Mouse (Mus musculus) stomach, embryonic 15.5 days (tissue): ENCODE results near the gene Lhfpl3. TPM values are rescaled to one million over a fixed set of nuclear protein-coding genes. Genes with fewer than 3 reads are reported as not detected.

Experiments used
- ATAC-seq: fragments of 200-750 bp; cut with Nextera tagmentation; 2 replicates; pipeline ENCODE4 v1.8.0; 2017; ENCODE audit warnings: low read depth, moderate number of reproducible peaks, moderate TSS enrichment; ENCODE audit not compliant: insufficient read depth, low FRiP score
- H3K27ac ChIP-seq: fragments of 300-500 bp; sonication (generic); 2 replicates; pipeline ENCODE4 v1.5.1; 2015; ENCODE audit warnings: mild to moderate bottlenecking, inconsistent platforms
- H3K27me3 ChIP-seq: fragments of 300-500 bp; sonication (generic); replicated peaks from 2 replicates; pipeline ENCODE4 v1.6.1; 2015; ENCODE audit warnings: inconsistent platforms
- H3K36me3 ChIP-seq: fragments of 300-500 bp; sonication (generic); 2 replicates; pipeline ENCODE4 v1.6.1; 2015; ENCODE audit warnings: inconsistent platforms
- H3K4me1 ChIP-seq: fragments of 300-500 bp; sonication (generic); 2 replicates; pipeline ENCODE4 v1.6.1; 2015; ENCODE audit warnings: inconsistent platforms
- H3K4me2 ChIP-seq: fragments of 300-500 bp; sonication (generic); 2 replicates; pipeline ENCODE4 v1.6.1; 2015; ENCODE audit warnings: mild to moderate bottlenecking, inconsistent platforms
- H3K4me3 ChIP-seq: fragments of 300-500 bp; sonication (generic); replicated peaks from 2 replicates; pipeline ENCODE4 v1.5.1; 2015; ENCODE audit warnings: inconsistent platforms
- H3K9ac ChIP-seq: fragments of 300-500 bp; sonication (generic); 2 replicates; pipeline ENCODE4 v1.6.1; 2015; ENCODE audit warnings: inconsistent platforms
- H3K9me3 ChIP-seq: fragments of 300-500 bp; sonication (generic); 2 replicates; pipeline ENCODE4 v1.6.1; 2016; ENCODE audit warnings: inconsistent platforms
- WGBS: fragments of 180-500 bp; shearing (Covaris S2); methylation state at CpG from one replicate; pipeline ENCODE4 v1.1.7; 2015; 5-methylcytosine and 5-hydroxymethylcytosine counted together
- microRNA-seq: library from miRNA; unstranded; fragments of <30 nt; microRNA quantifications from one replicate; pipeline ENCODE4, GENCODE M21; 2016
- polyA plus RNA-seq: library from polyadenylated mRNA; unstranded; fragments of >200 nt; fragmentation: Nextera tagmentation; extraction: Ambion mirVana; gene quantifications from 2 replicates; pipeline ENCODE4 v1.2.1, GENCODE M21; 2015

Gene Lhfpl3
- polyA plus RNA-seq, 1 experiment from 2014 or later, result 0.28 TPM

GRCm38 (mm10) chr5:23251462-23252224 is 505.8 kb downstream of the Lhfpl3 start:
- WGBS, result 18% methylated on average over 12 of the region's 12 CpGs
- Histone ChIP-seq H3K36me3 (no peaks in the 10 kb centered on the region), H3K4me3 (no peak overlapping the region), H3K4me1 (peaks cover 8% of the 10 kb centered on the region; the same call in 1 of the 2 replicates), H3K27ac (peak overlapping the region; percentile 44; the same call in 1 of the 2 replicates), H3K27me3 (no peaks in the 10 kb centered on the region), H3K9ac (no peak overlapping the region), H3K4me2 (peak overlapping the region; percentile 27; the same call in 1 of the 2 replicates), H3K9me3 (no peaks in the 10 kb centered on the region)
- ATAC-seq, result peak; percentile 58

- 66% methylated on average over 3 of the region's 3 CpGs for WGBS
- H3K4me3 ChIP-seq, result no peak overlapping the region
- no peak for ATAC-seq
These were observed 510.1 kb downstream of the Lhfpl3 start for GRCm38 (mm10) chr5:23255816-23256418.

GRCm38 (mm10) chr5:23273309-23273708 is 527.5 kb downstream of the Lhfpl3 start:
- no peak overlapping the region for H3K9ac ChIP-seq
- 75% methylated on average over 3 of the region's 3 CpGs for WGBS

More at GRCm38 (mm10) chr5:23255816-23256418, 510.1 kb downstream of the Lhfpl3 start:
- H3K9ac ChIP-seq, result no peak overlapping the region
- no peaks in the 10 kb centered on the region for H3K36me3 ChIP-seq
- H3K9me3 ChIP-seq, result no peaks in the 10 kb centered on the region
- no peak overlapping the region for H3K27ac ChIP-seq
- H3K4me2 ChIP-seq, result no peak overlapping the region
- no peaks in the 10 kb centered on the region for H3K27me3 ChIP-seq
- H3K4me1 ChIP-seq, result peaks cover 3% of the 10 kb centered on the region; the same call in 1 of the 2 replicates

GRCm38 (mm10) chr5:23279364-23279763 is 533.5 kb downstream of the Lhfpl3 start:
- Histone ChIP-seq H3K4me1 (no peaks in the 10 kb centered on the region), H3K27ac (no peak overlapping the region), H3K9ac (no peak overlapping the region), H3K4me3 (no peak overlapping the region), H3K27me3 (no peaks in the 10 kb centered on the region), H3K4me2 (no peak overlapping the region), H3K36me3 (no peaks in the 10 kb centered on the region), H3K9me3 (no peaks in the 10 kb centered on the region)
- ATAC-seq, result no peak
- 85% methylated on average over 7 of the region's 7 CpGs for WGBS

More at GRCm38 (mm10) chr5:23273309-23273708, 527.5 kb downstream of the Lhfpl3 start:
- Histone ChIP-seq H3K4me3 (no peak overlapping the region), H3K36me3 (no peaks in the 10 kb centered on the region), H3K4me1 (no peaks in the 10 kb centered on the region), H3K9me3 (no peaks in the 10 kb centered on the region), H3K4me2 (no peak overlapping the region), H3K27me3 (no peaks in the 10 kb centered on the region), H3K27ac (no peak overlapping the region)
- no peak for ATAC-seq

- no peak overlapping the region for H3K4me3 ChIP-seq
- no peak overlapping the region for H3K27ac ChIP-seq
- no peaks in the 10 kb centered on the region for H3K9me3 ChIP-seq
- no peaks in the 10 kb centered on the region for H3K4me1 ChIP-seq
- H3K27me3 ChIP-seq, result no peaks in the 10 kb centered on the region
- no peak for ATAC-seq
- H3K36me3 ChIP-seq, result no peaks in the 10 kb centered on the region
- 22% methylated on average over 3 of the region's 3 CpGs for WGBS
- no peak overlapping the region for H3K9ac ChIP-seq
- H3K4me2 ChIP-seq, result no peak overlapping the region
These were observed 539.0 kb downstream of the Lhfpl3 start for GRCm38 (mm10) chr5:23284884-23285283.

GRCm38 (mm10) chr5:23289149-23289548 is 543.3 kb downstream of the Lhfpl3 start:
- no peaks in the 10 kb centered on the region for H3K36me3 ChIP-seq
- H3K9me3 ChIP-seq, result no peaks in the 10 kb centered on the region
- no peak overlapping the region for H3K4me3 ChIP-seq
- H3K4me1 ChIP-seq, result no peaks in the 10 kb centered on the region
- H3K27me3 ChIP-seq, result no peaks in the 10 kb centered on the region
- no peak for ATAC-seq
- no peak overlapping the region for H3K4me2 ChIP-seq
- H3K27ac ChIP-seq, result no peak overlapping the region
- no peak overlapping the region for H3K9ac ChIP-seq

Small RNA genes lying within 50 kb of the gene (microRNA-seq; reads per million reads assigned to microRNA genes)
- gene Gm28022, result not detected
- gene Gm44363, result not detected

Other genes with a start within 250 kb of the Lhfpl3 start
- 38.6 and 41.2 TPM in 2 replicates for gene Orc5, start 195.6 kb upstream of the Lhfpl3 start, polyA plus RNA-seq